Mouse (Mus musculus): ENCODE data around the gene Psma1. TPM values are rescaled to one million over a fixed set of nuclear protein-coding genes. Genes with fewer than 3 reads are reported as not detected.

The Psma1 gene
- polyA plus RNA-seq, 1 experiment: 218 TPM

GRCm38 (mm10) chr7:114220433-114220832 lies 55.5 kb downstream of the Psma1 start:
- H3K4me3 ChIP-seq (ENCODE audit: insufficient read depth, low read depth, low read length): no peak overlapping the region
- no peak overlapping the region for H3K27ac ChIP-seq (replicated peaks; ENCODE audit: low read depth, low read length)
- H3K4me1 ChIP-seq (ENCODE audit: control insufficient read depth, insufficient read depth, insufficient read length, low read length): no peaks in the 10 kb centered on the region

GRCm38 (mm10) chr7:114216908-114217307 lies 59.0 kb downstream of the Psma1 start:
- Histone ChIP-seq H3K27ac (replicated peaks; ENCODE audit: low read depth, low read length) (no peak overlapping the region), H3K4me1 (ENCODE audit: control insufficient read depth, insufficient read depth, insufficient read length, low read length) (no peaks in the 10 kb centered on the region), H3K4me3 (ENCODE audit: insufficient read depth, low read depth, low read length) (no peak overlapping the region)

Other genes with a start within 250 kb of the Psma1 start
- gene Rras2, start 158.3 kb downstream of the Psma1 start, polyA plus RNA-seq (2012; ENCODE audit: insufficient read depth, insufficient read length, missing spikeins): 26.0 and 26.4 TPM in 2 replicates
- gene Copb1, start 21.4 kb downstream of the Psma1 start, polyA plus RNA-seq (2012; ENCODE audit: insufficient read depth, insufficient read length, missing spikeins): 53.3 and 84.8 TPM in 2 replicates
- gene Pde3b, start 139.2 kb upstream of the Psma1 start, polyA plus RNA-seq (2012; ENCODE audit: insufficient read depth, insufficient read length, missing spikeins): 93.1 and 120 TPM in 2 replicates